Mouse (Mus musculus) ovary, postnatal 36 days (tissue): ENCODE data around the gene Hdac5.
"Not testable (repeated sequence)": the region's sequence is repeated elsewhere in the genome, so short reads cannot be mapped to it uniquely, and the experiment has no call there.

Experiments used
- DNase-seq: peaks from one replicate; pipeline ENCODE4 v3.0.0; 2022; ENCODE audit warnings: low spot score, mixed read lengths

The Hdac5 gene

GRCm38 (mm10) chr11:102184253-102184645, 45.7 kb downstream of the Hdac5 start:
- DNase-seq = no peak

- no peak for DNase-seq
These were observed 50.1 kb downstream of the Hdac5 start for GRCm38 (mm10) chr11:102179836-102180235.

DNA sequence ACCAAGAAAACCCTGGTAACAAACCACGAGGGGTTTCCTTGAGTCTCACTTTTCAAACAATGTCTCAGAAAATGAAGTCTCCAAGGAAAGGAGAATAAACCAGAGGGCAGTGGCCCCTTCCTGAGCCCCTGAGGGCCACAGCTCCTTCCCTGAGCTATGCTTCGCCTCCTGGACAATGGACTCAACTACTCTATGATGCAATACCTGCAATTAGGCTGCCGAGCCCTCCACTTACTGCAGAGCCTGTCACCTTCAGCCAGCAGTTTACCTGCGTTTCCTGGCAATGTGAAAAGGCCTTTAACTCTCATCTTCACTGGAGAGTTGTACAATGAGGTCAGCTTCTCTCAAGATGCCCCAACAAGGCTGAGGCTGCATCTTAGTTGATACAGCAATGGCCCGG, 61.3 kb downstream of the Hdac5 start:
- no peak for DNase-seq

- DNase-seq = no peak
These were observed 62.4 kb downstream of the Hdac5 start for GRCm38 (mm10) chr11:102167539-102167938.

DNA sequence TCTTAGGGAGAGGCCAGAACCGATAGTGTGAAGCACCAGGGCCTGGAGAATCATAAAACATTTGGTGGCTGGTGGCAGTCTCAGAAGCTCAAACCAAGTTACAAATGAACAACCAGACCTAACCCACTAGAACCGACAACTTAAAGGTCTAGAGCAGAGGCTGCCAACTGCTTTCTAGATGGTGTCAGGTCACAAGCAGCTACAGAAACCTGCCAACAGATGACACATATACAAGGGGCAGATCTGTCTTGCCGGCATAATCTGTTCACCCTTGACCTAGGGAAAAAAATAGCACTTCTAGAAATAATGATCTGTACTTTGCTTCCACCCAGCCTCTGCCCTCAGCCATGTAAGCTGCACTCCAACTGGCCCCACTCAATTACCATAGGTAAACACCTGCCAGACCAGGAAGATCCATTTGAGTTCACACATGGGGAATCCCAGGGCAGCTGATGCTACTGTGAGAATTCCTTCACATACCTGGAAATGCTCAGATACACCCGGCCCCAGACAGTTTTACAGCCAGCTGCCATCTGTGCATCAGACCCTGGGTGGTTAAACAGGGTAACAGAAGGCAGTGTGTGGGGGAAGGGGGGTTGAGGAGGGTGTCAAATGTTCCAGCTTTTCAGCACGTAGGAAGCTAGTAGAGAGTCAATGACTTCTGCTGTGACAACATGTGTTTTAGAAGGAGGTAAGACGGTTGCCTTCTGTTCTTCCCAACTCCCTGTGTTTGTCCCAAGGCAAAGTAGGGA, 63.8 kb downstream of the Hdac5 start:
- DNase-seq = no peak

- no peak for DNase-seq
These were observed 70.2 kb downstream of the Hdac5 start for GRCm38 (mm10) chr11:102159781-102160180.

DNA sequence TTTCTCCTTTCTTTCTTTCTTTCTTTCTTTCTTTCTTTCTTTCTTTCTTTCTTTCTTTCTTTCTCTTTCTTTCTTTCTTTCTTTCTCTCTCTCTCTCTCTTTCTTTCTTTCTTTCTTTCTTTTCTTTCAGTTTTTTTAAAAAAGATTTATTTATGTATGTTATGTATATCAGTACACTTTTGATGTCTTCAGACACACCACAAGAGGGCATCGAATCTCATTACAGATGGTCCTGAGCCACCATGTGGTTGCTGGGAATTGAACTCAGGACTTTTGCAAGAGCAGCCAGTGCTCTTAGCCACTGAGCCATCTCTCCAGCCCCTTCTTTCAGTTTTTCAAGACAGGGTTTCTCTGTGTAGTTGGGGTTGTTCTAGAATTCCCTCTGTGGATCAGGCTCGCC, 71.9 kb downstream of the Hdac5 start:
- DNase-seq = not testable (repeated sequence)

GRCm38 (mm10) chr11:102156786-102157089, 73.2 kb downstream of the Hdac5 start:
- DNase-seq = no peak

- peak; percentile 88 for DNase-seq
These were observed 73.8 kb downstream of the Hdac5 start, which contains the start of gene Tmem101 for GRCm38 (mm10) chr11:102156039-102156785. Gene Tmem101 (minus strand): TSS chr11:102156404.

GRCm38 (mm10) chr11:102147213-102147989, 82.6 kb downstream of the Hdac5 start:
- no peak for DNase-seq

GRCm38 (mm10) chr11:102146531-102146930, 83.4 kb downstream of the Hdac5 start:
- DNase-seq = no peak

DNA sequence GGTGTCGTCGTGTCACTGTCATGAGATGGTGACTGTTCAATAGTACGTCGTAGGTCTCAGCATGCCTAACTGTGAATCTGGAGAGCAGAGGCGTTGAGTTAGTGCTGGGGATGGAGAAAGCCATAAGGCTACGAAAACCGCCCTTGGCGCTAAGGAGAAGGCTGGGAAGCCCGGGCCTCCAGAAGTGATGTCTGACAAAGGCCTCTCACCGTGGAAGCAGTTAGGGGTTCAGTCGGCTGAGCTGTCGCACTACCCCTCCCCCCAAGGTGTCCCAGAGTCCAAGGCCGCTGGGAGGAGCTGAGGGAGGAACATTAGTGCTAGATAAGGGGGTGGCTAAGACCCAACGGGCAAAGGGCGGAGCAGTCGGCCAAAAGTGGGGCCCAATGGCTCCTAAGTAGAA, 84.0 kb downstream of the Hdac5 start:
- DNase-seq = peak; percentile 14

GRCm38 (mm10) chr11:102145471-102146001, 84.4 kb downstream of the Hdac5 start, which contains the start of gene Nags:
Gene Nags (plus strand): TSS chr11:102145513.
- DNase-seq = peak; percentile 20

- no peak for DNase-seq
These were observed 85.0 kb downstream of the Hdac5 start for GRCm38 (mm10) chr11:102144957-102145470.
